Mouse (Mus musculus) limb, embryonic 11.5 days (tissue): ENCODE data around the gene Itgb8. TPM values are rescaled to one million over a fixed set of nuclear protein-coding genes. Genes with fewer than 3 reads are reported as not detected.
A peak's percentile ranks its signal among the peaks of the same experiment; 100 is the strongest.

ENCODE experiments used
- ATAC-seq: fragments of 200-750 bp; cut with Nextera tagmentation; 2 replicates; pipeline ENCODE4 v1.8.0; 2017; ENCODE audit warnings: low read depth; ENCODE audit not compliant: insufficient number of reproducible peaks, low FRiP score, low TSS enrichment
- DNase-seq: peaks from one replicate; pipeline ENCODE4 v3.0.0-alpha.2; 2015; ENCODE audit warnings: low spot score
- H3K27ac ChIP-seq: fragments of 300-500 bp; sonication (generic); replicated peaks from 2 replicates; pipeline ENCODE4 v1.5.1; 2014; ENCODE audit warnings: low read depth, mild to moderate bottlenecking, low read length
- H3K27me3 ChIP-seq: fragments of 300-500 bp; sonication (generic); 2 replicates; pipeline ENCODE4 v1.6.1; 2014; ENCODE audit warnings: mild to moderate bottlenecking, low read length, mixed read lengths; ENCODE audit not compliant: control insufficient read depth, insufficient read depth
- H3K36me3 ChIP-seq: fragments of 300-500 bp; sonication (generic); 2 replicates; pipeline ENCODE4 v1.6.1; 2014; ENCODE audit warnings: mild to moderate bottlenecking, low read length, moderate library complexity, mixed read lengths; ENCODE audit not compliant: control insufficient read depth, insufficient read depth
- H3K4me1 ChIP-seq: fragments of 300-500 bp; sonication (generic); 2 replicates; pipeline ENCODE4 v1.6.1; 2014; ENCODE audit warnings: low read length, mixed read lengths; ENCODE audit not compliant: control insufficient read depth, insufficient read depth
- H3K4me2 ChIP-seq: fragments of 300-500 bp; sonication (generic); 2 replicates; pipeline ENCODE4 v1.6.1; 2014; ENCODE audit warnings: low read depth, mild to moderate bottlenecking, moderate library complexity; ENCODE audit not compliant: severe bottlenecking
- H3K4me3 ChIP-seq: fragments of 300-500 bp; sonication (generic); 2 replicates; pipeline ENCODE4 v1.5.1; 2014; ENCODE audit warnings: low read depth, low read length
- H3K9ac ChIP-seq: fragments of 300-500 bp; sonication (generic); 2 replicates; pipeline ENCODE4 v1.6.1; 2014; ENCODE audit warnings: mild to moderate bottlenecking, low read length
- H3K9me3 ChIP-seq: fragments of 300-500 bp; sonication (generic); 2 replicates; pipeline ENCODE4 v1.6.1; 2016; ENCODE audit warnings: low read length; ENCODE audit not compliant: control insufficient read depth
- WGBS: fragments of 180-500 bp; shearing (Covaris S2); extraction: QIAGEN DNeasy Blood & Tissue Kit; methylation state at CpG from one replicate; pipeline ENCODE4 v1.1.7; 2014; 5-methylcytosine and 5-hydroxymethylcytosine counted together
- polyA plus RNA-seq: library from polyadenylated mRNA; unstranded; fragments of >200 nt; fragmentation: Nextera tagmentation; extraction: Ambion mirVana; gene quantifications from 2 replicates; pipeline ENCODE4 v1.2.1, GENCODE M21; 2014

Itgb8 gene
- 5.0 and 5.2 TPM in 2 replicates for polyA plus RNA-seq

GRCm38 (mm10) chr12:119238696-119239415, at the start of gene Itgb8:
Gene Itgb8, minus strand, starts transcription at chr12:119238802.
- WGBS, result 1% methylated on average over 28 of the region's 29 CpGs
- Histone ChIP-seq H3K4me1 (0 out of 2 replicates have a peak, but pooled peaks cover 2% of the 10 kb centered on the region), H3K9me3 (no peaks in the 10 kb centered on the region), H3K4me2 (peak within 1 kb of the TSS; percentile 96), H3K27ac (peak within 1 kb of the TSS; percentile 90), H3K27me3 (no peaks in the 10 kb centered on the region), H3K36me3 (no peaks in the 10 kb centered on the region), H3K9ac (peak within 1 kb of the TSS; percentile 89), H3K4me3 (peak within 1 kb of the TSS; percentile 54)
- DNase-seq (peak; percentile 84), ATAC-seq (peak; percentile 91)

DNA sequence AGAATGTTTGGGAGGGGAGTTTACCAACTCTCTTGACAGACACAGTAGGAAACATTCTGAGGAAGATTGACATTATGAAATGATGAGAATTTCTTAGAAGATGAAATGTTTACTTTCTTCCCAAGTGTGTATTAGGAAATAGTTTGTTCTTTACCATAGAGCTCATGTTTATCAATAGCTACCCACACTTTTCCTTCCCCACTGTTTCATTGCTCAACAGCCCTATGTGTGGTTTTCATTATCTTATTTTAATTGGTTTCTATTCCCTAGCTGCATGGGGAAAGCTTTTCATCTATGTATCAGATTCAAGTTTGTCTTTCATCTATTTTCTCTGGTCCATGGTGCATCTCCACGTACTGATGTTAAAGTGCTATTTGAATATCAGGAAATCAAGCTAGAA, 37.7 kb upstream of the Itgb8 start:
- H3K9me3 ChIP-seq, result no peaks in the 10 kb centered on the region
- WGBS, result 81% methylated on average over 1 of the region's 1 CpGs
- H3K4me2 ChIP-seq, result no peak overlapping the region
- no peak overlapping the region for H3K4me3 ChIP-seq
- H3K36me3 ChIP-seq, result no peaks in the 10 kb centered on the region
- H3K4me1 ChIP-seq, result peaks cover 3% of the 10 kb centered on the region; the same call in 1 of the 2 replicates
- no peak for DNase-seq
- H3K9ac ChIP-seq, result no peak overlapping the region
- no peak overlapping the region for H3K27ac ChIP-seq
- no peak for ATAC-seq
- no peaks in the 10 kb centered on the region for H3K27me3 ChIP-seq

- Histone ChIP-seq H3K9ac (no peak overlapping the region), H3K4me2 (no peak overlapping the region), H3K27ac (no peak overlapping the region), H3K4me3 (no peak overlapping the region), H3K4me1 (peaks cover 3% of the 10 kb centered on the region; the same call in 1 of the 2 replicates), H3K36me3 (no peaks in the 10 kb centered on the region), H3K27me3 (no peaks in the 10 kb centered on the region), H3K9me3 (no peaks in the 10 kb centered on the region)
- ATAC-seq (no peak), DNase-seq (no peak)
- WGBS, result 3% methylated on average over 1 of the region's 1 CpGs
Observed at GRCm38 (mm10) chr12:119273605-119274004, 35.0 kb upstream of the Itgb8 start.

GRCm38 (mm10) chr12:119271964-119272363, 33.4 kb upstream of the Itgb8 start:
- ATAC-seq (no peak), DNase-seq (no peak)
- no peak overlapping the region for H3K27ac ChIP-seq
- 70% methylated on average over 1 of the region's 1 CpGs for whole genome bisulfite sequencing
- peaks cover 3% of the 10 kb centered on the region; the same call in 1 of the 2 replicates for H3K4me1 ChIP-seq
- no peak overlapping the region for H3K9ac ChIP-seq
- H3K4me3 ChIP-seq, result no peak overlapping the region
- H3K36me3 ChIP-seq, result no peaks in the 10 kb centered on the region
- no peak overlapping the region for H3K4me2 ChIP-seq
- no peaks in the 10 kb centered on the region for H3K27me3 ChIP-seq
- no peaks in the 10 kb centered on the region for H3K9me3 ChIP-seq

DNA sequence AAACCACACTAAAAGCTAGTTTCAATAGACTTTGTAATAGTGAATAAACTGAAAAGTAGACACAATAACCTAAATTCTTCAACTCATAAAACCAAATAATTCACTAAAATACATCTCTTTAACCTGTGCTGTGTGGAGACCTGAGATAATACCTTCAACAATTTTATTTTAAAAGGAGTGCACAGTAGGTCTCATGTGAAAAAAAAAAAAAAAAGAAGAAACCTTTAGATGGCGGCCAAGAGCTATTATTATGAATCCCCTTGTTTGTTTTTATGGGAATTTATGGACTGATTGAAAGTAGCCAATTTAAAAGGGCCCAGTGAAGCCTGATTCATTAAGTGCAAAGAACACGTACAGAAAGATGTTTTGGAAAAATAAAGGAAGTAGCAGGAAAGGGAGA, 31.4 kb upstream of the Itgb8 start:
- no peak overlapping the region for H3K4me3 ChIP-seq
- no peak overlapping the region for H3K4me2 ChIP-seq
- H3K4me1 ChIP-seq, result peaks cover 3% of the 10 kb centered on the region; the same call in 1 of the 2 replicates
- H3K9ac ChIP-seq, result no peak overlapping the region
- 62% methylated on average over 2 of the region's 2 CpGs for WGBS
- DNase-seq (no peak), ATAC-seq (no peak)
- no peaks in the 10 kb centered on the region for H3K27me3 ChIP-seq
- H3K27ac ChIP-seq, result no peak overlapping the region
- H3K9me3 ChIP-seq, result no peaks in the 10 kb centered on the region
- H3K36me3 ChIP-seq, result no peaks in the 10 kb centered on the region

GRCm38 (mm10) chr12:119268723-119269122, 30.1 kb upstream of the Itgb8 start:
- WGBS, result 76% methylated on average over 1 of the region's 1 CpGs
- ATAC-seq (no peak), DNase-seq (no peak)
- no peak overlapping the region for H3K4me2 ChIP-seq
- H3K27ac ChIP-seq, result no peak overlapping the region
- no peaks in the 10 kb centered on the region for H3K36me3 ChIP-seq
- H3K27me3 ChIP-seq, result no peaks in the 10 kb centered on the region
- no peak overlapping the region for H3K9ac ChIP-seq
- H3K4me1 ChIP-seq, result peaks cover 3% of the 10 kb centered on the region; the same call in 1 of the 2 replicates
- H3K9me3 ChIP-seq, result no peaks in the 10 kb centered on the region
- H3K4me3 ChIP-seq, result no peak overlapping the region

DNA sequence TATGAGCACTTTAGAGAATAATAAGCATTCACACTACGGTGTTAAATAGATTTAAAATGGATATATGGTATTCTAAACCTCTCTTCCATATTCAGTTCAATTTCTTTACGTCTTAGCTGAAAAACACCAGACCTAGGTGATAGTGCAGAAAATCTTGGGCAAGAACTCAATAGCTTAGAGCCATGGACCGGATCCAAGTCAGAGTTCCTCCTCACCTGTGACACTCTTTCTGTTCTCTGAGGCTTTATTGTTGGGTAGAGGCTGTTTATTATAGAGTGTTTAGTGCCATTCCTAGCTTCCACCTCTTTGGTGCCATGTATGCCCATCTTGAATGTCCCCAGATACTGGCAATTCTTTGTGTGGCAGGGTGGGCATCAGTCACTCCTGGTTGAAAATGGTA, 25.9 kb upstream of the Itgb8 start:
- Histone ChIP-seq H3K9ac (no peak overlapping the region), H3K4me3 (no peak overlapping the region), H3K27me3 (no peaks in the 10 kb centered on the region), H3K27ac (no peak overlapping the region), H3K36me3 (no peaks in the 10 kb centered on the region), H3K9me3 (no peaks in the 10 kb centered on the region), H3K4me1 (no peaks in the 10 kb centered on the region), H3K4me2 (no peak overlapping the region)
- 93% methylated on average over 3 of the region's 3 CpGs for WGBS
- DNase-seq, result no peak
- no peak for ATAC-seq

- WGBS, result 74% methylated on average over 1 of the region's 1 CpGs
- Histone ChIP-seq H3K27ac (no peak overlapping the region), H3K9ac (no peak overlapping the region), H3K27me3 (no peaks in the 10 kb centered on the region), H3K4me1 (no peaks in the 10 kb centered on the region), H3K9me3 (no peaks in the 10 kb centered on the region), H3K4me3 (no peak overlapping the region), H3K4me2 (no peak overlapping the region), H3K36me3 (no peaks in the 10 kb centered on the region)
- DNase-seq, result no peak
- ATAC-seq, result no peak
Observed at GRCm38 (mm10) chr12:119248581-119248980, 10.0 kb upstream of the Itgb8 start.
